ENCODE assay signal across 13 mouse cellular contexts in genomic region chr3:28401335-28401734, GRCm38 (mm10).
A peak's percentile ranks its signal among the peaks of the same experiment; 100 is the strongest.
DNase-seq lines count a peak whose midpoint lies in the region; ATAC-seq and TF ChIP-seq lines count a peak whose summit lies in the region.
"Had no signal": no experiment of that assay in that cellular context is flagged by ENCODE, and none has a peak within 500 bp of the region (broad histone marks: within the 10 kb centered on the region; RNA-seq: fewer than 3 reads in every experiment).

No protein-coding gene starts in this region.

- in situ Hi-C loops in ES-E14 (cut with MboI; ENCODE audit: low sequenced_read_pairs in 2 of 2, unreplicated experiment in 2 of 2) = no loop called here

- 63% methylated on average over 9 of the region's 9 CpGs for WGBS in hindbrain, embryonic 13.5 days
- WGBS in hindbrain, embryonic 12.5 days = 76% methylated on average over 9 of the region's 9 CpGs

- ATAC-seq in hindbrain, embryonic 13.5 days (ENCODE audit: low FRiP score) = no peak
- no peak for ATAC-seq in hindbrain, embryonic 12.5 days (ENCODE audit: low FRiP score)

- H3K9me3 ChIP-seq in hindbrain, embryonic 13.5 days = no peaks in the 10 kb centered on the region
- no peaks in the 10 kb centered on the region for H3K9me3 ChIP-seq in hindbrain, embryonic 12.5 days (replicated peaks)
- no peaks in the 10 kb centered on the region for H3K9me3 ChIP-seq in ES-E14 (ENCODE audit: control insufficient read depth, insufficient read depth, low read depth, low read length)
- H3K9me3 ChIP-seq: neural tube, embryonic 12.5 days had no signal

- no peaks in the 10 kb centered on the region for H3K36me3 ChIP-seq in hindbrain, embryonic 13.5 days
- H3K36me3 ChIP-seq in hindbrain, embryonic 12.5 days = no peaks in the 10 kb centered on the region
- H3K36me3 ChIP-seq in ES-E14 (ENCODE audit: control insufficient read depth, insufficient read depth, low read length, poor library complexity, severe bottlenecking) = no peaks in the 10 kb centered on the region
- H3K36me3 ChIP-seq: neural tube, embryonic 12.5 days had no signal

- no peak overlapping the region for H3K4me3 ChIP-seq in hindbrain, embryonic 13.5 days
- H3K4me3 ChIP-seq in hindbrain, embryonic 12.5 days = no peak overlapping the region
- no peak overlapping the region for H3K4me3 ChIP-seq in ES-E14 (ENCODE audit: insufficient read depth in 1 of 2, low read depth in 1 of 2, low read length in 2 of 2, poor library complexity in 1 of 2, severe bottlenecking in 1 of 2)
- H3K4me3 ChIP-seq: neural tube, embryonic 12.5 days had no signal

- no peak overlapping the region for H3K9ac ChIP-seq in hindbrain, embryonic 13.5 days
- H3K9ac ChIP-seq in hindbrain, embryonic 12.5 days = no peak overlapping the region
- H3K9ac ChIP-seq in ES-E14 (ENCODE audit: insufficient read depth, low read depth, low read length, poor library complexity, severe bottlenecking) = no peak overlapping the region
- H3K9ac ChIP-seq: neural tube, embryonic 12.5 days had no signal

- H3K27ac ChIP-seq in hindbrain, embryonic 13.5 days = peak overlapping the region; percentile 52
- H3K27ac ChIP-seq in hindbrain, embryonic 12.5 days = no peak overlapping the region
- H3K27ac ChIP-seq in ES-E14 (ENCODE audit: insufficient read depth, low read depth, low read length, poor library complexity, severe bottlenecking) = no peak overlapping the region
- H3K27ac ChIP-seq: macrophage; neural tube, embryonic 12.5 days had no signal

- peaks cover 30% of the 10 kb centered on the region for H3K4me1 ChIP-seq in hindbrain, embryonic 13.5 days (replicated peaks)
- H3K4me1 ChIP-seq in hindbrain, embryonic 12.5 days = no peaks in the 10 kb centered on the region
- peaks cover 5% of the 10 kb centered on the region in 2 experiments; a peak in 3 of 4 replicates for H3K4me1 ChIP-seq in ES-E14 (ENCODE audit: control insufficient read depth in 2 of 2, insufficient read depth in 2 of 2, low read length in 2 of 2, poor library complexity in 1 of 2)
- H3K4me1 ChIP-seq: neural tube, embryonic 12.5 days had no signal

- no peaks in the 10 kb centered on the region for H3K27me3 ChIP-seq in hindbrain, embryonic 13.5 days
- no peaks in the 10 kb centered on the region for H3K27me3 ChIP-seq in hindbrain, embryonic 12.5 days
- H3K27me3 ChIP-seq: neural tube, embryonic 12.5 days had no signal

- peak; percentile 42 for DNase-seq in ES-E14 (ENCODE audit: low read depth, low spot score)
- peak; percentile 16 for DNase-seq in c-Kit-positive CD71-positive TER-119-positive erythroid progenitor cells, embryonic 14.5 days (ENCODE audit: low spot score)
- peak; percentile 38 for DNase-seq in heart, postnatal 4 days
- DNase-seq in thymus, postnatal 25 days = no peak
- DNase-seq in lung, postnatal 25 days (ENCODE audit: low spot score) = no peak
- DNase-seq: gastrocnemius, postnatal 10 days; kidney, adult 8-10 months; layer of hippocampus, adult 9-11 months; right cerebral cortex, postnatal 4 days had no signal

- no peak overlapping the region for H3K4me2 ChIP-seq in hindbrain, embryonic 13.5 days
- H3K4me2 ChIP-seq in hindbrain, embryonic 12.5 days (replicated peaks) = no peak overlapping the region
- H3K4me2 ChIP-seq: neural tube, embryonic 12.5 days had no signal

TF ChIP-seq in ES-E14, 5 proteins besides CTCF, POLR2A, EP300 and RAD21:
- no peak for TF ChIP-seq HCFC1 (IDR thresholded peaks at IDR 0.05; ENCODE audit: borderline replicate concordance, insufficient read depth, low read length)
- no peak for TF ChIP-seq CHD2 (IDR thresholded peaks at IDR 0.05; ENCODE audit: low read depth, low read length)
- no peak for TF ChIP-seq ZC3H11A (IDR thresholded peaks at IDR 0.05; ENCODE audit: borderline replicate concordance, low read depth, low read length)
- no peak for TF ChIP-seq MAFK (IDR thresholded peaks at IDR 0.05; ENCODE audit: insufficient read depth, low read depth, low read length)
- TF ChIP-seq ZNF384 (IDR thresholded peaks at IDR 0.05; ENCODE audit: low read depth, low read length) = no peak

Comparison
In these comparisons a context has a peak if more than half of its experiments do, and no peak if none do; other contexts are left out.
1. DNase-seq: peak in ES-E14 (single experiment), c-Kit-positive CD71-positive TER-119-positive erythroid progenitor cells, embryonic 14.5 days (single experiment) and heart, postnatal 4 days (single experiment); none in thymus, postnatal 25 days (single experiment) and lung, postnatal 25 days (single experiment).